Mouse (Mus musculus) stomach, embryonic 14.5 days (tissue): ENCODE data around the gene Pfkp. TPM values are rescaled to one million over a fixed set of nuclear protein-coding genes. Genes with fewer than 3 reads are reported as not detected.

ENCODE experiments used
- ATAC-seq: fragments of 200-750 bp; cut with Nextera tagmentation; 2 replicates; pipeline ENCODE4 v1.8.0; 2017; ENCODE audit warnings: low read depth, moderate TSS enrichment; ENCODE audit not compliant: insufficient number of reproducible peaks, insufficient read depth, low FRiP score
- H3K27ac ChIP-seq: fragments of 300-500 bp; sonication (generic); 2 replicates; pipeline ENCODE4 v1.5.1; 2014; ENCODE audit warnings: mild to moderate bottlenecking, low read length, moderate library complexity, mixed read lengths
- H3K27me3 ChIP-seq: fragments of 300-500 bp; sonication (generic); 2 replicates; pipeline ENCODE4 v1.6.1; 2014; ENCODE audit warnings: low read length, control low read depth, mixed read lengths; ENCODE audit not compliant: control insufficient read depth, insufficient read depth
- H3K36me3 ChIP-seq: fragments of 300-500 bp; sonication (generic); 2 replicates; pipeline ENCODE4 v1.6.1; 2014; ENCODE audit warnings: mild to moderate bottlenecking, control low read depth, low read length, moderate library complexity, mixed read lengths; ENCODE audit not compliant: control insufficient read depth, insufficient read depth
- H3K4me1 ChIP-seq: fragments of 300-500 bp; sonication (generic); 2 replicates; pipeline ENCODE4 v1.6.1; 2014; ENCODE audit warnings: low read length, control low read depth, mixed read lengths; ENCODE audit not compliant: control insufficient read depth, insufficient read depth
- H3K4me2 ChIP-seq: fragments of 300-500 bp; sonication (generic); replicated peaks from 2 replicates; pipeline ENCODE4 v1.6.1; 2014; ENCODE audit warnings: low read depth, low read length, control low read depth
- H3K4me3 ChIP-seq: fragments of 300-500 bp; sonication (generic); 2 replicates; pipeline ENCODE4 v1.5.1; 2014; ENCODE audit warnings: low read depth, low read length, control low read depth
- H3K9ac ChIP-seq: fragments of 300-500 bp; sonication (generic); replicated peaks from 2 replicates; pipeline ENCODE4 v1.6.1; 2014; ENCODE audit warnings: low read depth, mild to moderate bottlenecking, control low read depth, low read length, moderate library complexity, mixed read lengths
- H3K9me3 ChIP-seq: fragments of 300-500 bp; sonication (generic); 2 replicates; pipeline ENCODE4 v1.6.1; 2016; ENCODE audit warnings: low read depth, low read length, control low read depth; ENCODE audit not compliant: control insufficient read depth
- WGBS: fragments of 180-500 bp; shearing (Covaris S2); extraction: QIAGEN DNeasy Blood & Tissue Kit; methylation state at CpG from one replicate; pipeline ENCODE4 v1.1.7; 2014; 5-methylcytosine and 5-hydroxymethylcytosine counted together
- polyA plus RNA-seq: library from polyadenylated mRNA; unstranded; fragments of >200 nt; fragmentation: Nextera tagmentation; extraction: Ambion mirVana; gene quantifications from 2 replicates; pipeline ENCODE4 v1.2.1, GENCODE M21; 2014

Pfkp gene
- polyA plus RNA-seq, 1 experiment from 2014 or later = 26.5 TPM

GRCm38 (mm10) chr13:6618711-6619110 is 29.9 kb downstream of the Pfkp start:
- WGBS = 90% methylated on average over 3 of the region's 3 CpGs
- no peaks in the 10 kb centered on the region for H3K4me1 ChIP-seq
- no peak for ATAC-seq
- H3K27me3 ChIP-seq = no peaks in the 10 kb centered on the region
- no peak overlapping the region for H3K9ac ChIP-seq
- no peaks in the 10 kb centered on the region for H3K36me3 ChIP-seq
- H3K27ac ChIP-seq = no peak overlapping the region
- no peak overlapping the region for H3K4me3 ChIP-seq
- no peaks in the 10 kb centered on the region for H3K9me3 ChIP-seq
- H3K4me2 ChIP-seq = no peak overlapping the region

GRCm38 (mm10) chr13:6613690-6614445 is 34.7 kb downstream of the Pfkp start:
- no peak for ATAC-seq
- no peak overlapping the region for H3K9ac ChIP-seq
- no peaks in the 10 kb centered on the region for H3K4me1 ChIP-seq
- no peaks in the 10 kb centered on the region for H3K9me3 ChIP-seq
- H3K27me3 ChIP-seq = no peaks in the 10 kb centered on the region
- no peak overlapping the region for H3K4me2 ChIP-seq
- no peak overlapping the region for H3K4me3 ChIP-seq
- no peaks in the 10 kb centered on the region for H3K36me3 ChIP-seq
- H3K27ac ChIP-seq = no peak overlapping the region
- 84% methylated on average over 5 of the region's 5 CpGs for WGBS

- H3K36me3 ChIP-seq = no peaks in the 10 kb centered on the region
- no peak overlapping the region for H3K4me2 ChIP-seq
These were observed 45.7 kb downstream of the Pfkp start for GRCm38 (mm10) chr13:6602786-6603409.

GRCm38 (mm10) chr13:6601676-6602075 is 46.9 kb downstream of the Pfkp start:
- WGBS = 87% methylated on average over 2 of the region's 2 CpGs
- Histone ChIP-seq H3K27me3 (no peaks in the 10 kb centered on the region), H3K9ac (no peak overlapping the region), H3K4me2 (no peak overlapping the region), H3K36me3 (no peaks in the 10 kb centered on the region), H3K9me3 (no peaks in the 10 kb centered on the region), H3K4me3 (no peak overlapping the region), H3K27ac (no peak overlapping the region), H3K4me1 (no peaks in the 10 kb centered on the region)
- no peak for ATAC-seq

More at GRCm38 (mm10) chr13:6602786-6603409, 45.7 kb downstream of the Pfkp start:
- Histone ChIP-seq H3K27ac (no peak overlapping the region), H3K4me1 (no peaks in the 10 kb centered on the region), H3K4me3 (no peak overlapping the region), H3K9me3 (no peaks in the 10 kb centered on the region), H3K9ac (no peak overlapping the region), H3K27me3 (no peaks in the 10 kb centered on the region)
- 86% methylated on average over 10 of the region's 10 CpGs for WGBS
- no peak for ATAC-seq

GRCm38 (mm10) chr13:6600626-6601025 is 48.0 kb downstream of the Pfkp start:
- no peak for ATAC-seq
- whole genome bisulfite sequencing = 85% methylated on average over 8 of the region's 8 CpGs
- no peak overlapping the region for H3K27ac ChIP-seq

GRCm38 (mm10) chr13:6597801-6598200 is 50.8 kb downstream of the Pfkp start:
- H3K4me3 ChIP-seq = no peak overlapping the region
- no peak overlapping the region for H3K27ac ChIP-seq
- H3K4me1 ChIP-seq = no peaks in the 10 kb centered on the region
- 88% methylated on average over 16 of the region's 16 CpGs for WGBS
- no peak overlapping the region for H3K4me2 ChIP-seq
- no peaks in the 10 kb centered on the region for H3K27me3 ChIP-seq
- no peaks in the 10 kb centered on the region; the same call in 1 of the 2 replicates for H3K36me3 ChIP-seq
- H3K9ac ChIP-seq = no peak overlapping the region
- H3K9me3 ChIP-seq = no peaks in the 10 kb centered on the region
- ATAC-seq = no peak

More at GRCm38 (mm10) chr13:6600626-6601025, 48.0 kb downstream of the Pfkp start:
- H3K27me3 ChIP-seq = no peaks in the 10 kb centered on the region
- H3K36me3 ChIP-seq = no peaks in the 10 kb centered on the region
- H3K9me3 ChIP-seq = no peaks in the 10 kb centered on the region
- no peak overlapping the region for H3K4me2 ChIP-seq
- no peak overlapping the region for H3K4me3 ChIP-seq
- H3K9ac ChIP-seq = no peak overlapping the region
- H3K4me1 ChIP-seq = no peaks in the 10 kb centered on the region

GRCm38 (mm10) chr13:6595403-6595802 is 53.2 kb downstream of the Pfkp start:
- Histone ChIP-seq H3K9me3 (no peaks in the 10 kb centered on the region), H3K36me3 (no peaks in the 10 kb centered on the region; the same call in 1 of the 2 replicates), H3K4me2 (no peak overlapping the region), H3K4me1 (no peaks in the 10 kb centered on the region), H3K27me3 (no peaks in the 10 kb centered on the region), H3K9ac (no peak overlapping the region), H3K4me3 (no peak overlapping the region), H3K27ac (no peak overlapping the region)
- WGBS = 83% methylated on average over 4 of the region's 4 CpGs
- no peak for ATAC-seq

- Histone ChIP-seq H3K27me3 (no peaks in the 10 kb centered on the region), H3K4me3 (no peak overlapping the region), H3K36me3 (no peaks in the 10 kb centered on the region; the same call in 1 of the 2 replicates), H3K4me1 (no peaks in the 10 kb centered on the region), H3K9ac (no peak overlapping the region), H3K9me3 (no peaks in the 10 kb centered on the region), H3K27ac (no peak overlapping the region), H3K4me2 (no peak overlapping the region)
- no peak for ATAC-seq
- 29% methylated on average over 3 of the region's 3 CpGs for WGBS
These were observed 57.7 kb downstream of the Pfkp start for GRCm38 (mm10) chr13:6590846-6591245.
